Mouse (Mus musculus): Measurements from ENCODE around the gene Fam189a1.

Fam189a1 gene

DNA sequence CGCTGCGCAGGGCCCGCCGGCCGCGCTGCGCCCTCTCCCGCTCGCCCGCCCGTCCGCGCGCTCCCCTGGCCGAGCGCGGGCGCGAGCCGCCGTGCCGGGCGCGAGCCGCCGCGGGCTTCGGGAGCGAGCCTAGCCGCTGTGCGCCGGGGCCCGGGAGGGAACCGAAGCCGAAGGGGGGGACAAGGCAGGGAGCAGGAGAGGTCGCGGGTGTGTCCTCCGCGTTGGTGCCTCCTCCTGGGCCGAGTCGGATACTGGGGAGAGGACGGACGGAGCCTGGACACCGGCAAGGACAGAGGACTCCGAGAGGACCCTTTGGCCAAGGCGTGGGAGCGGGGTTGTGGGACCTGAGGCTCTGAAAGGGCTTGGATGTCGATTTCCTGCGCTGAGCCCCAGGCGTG, at the start of gene Fam189a1:
TSS of gene Fam189a1 (minus strand) at position 57 of the 398 bp plus-strand sequence.
- peak; percentile 7 for DNase-seq (ENCODE audit: low spot score)

DNA sequence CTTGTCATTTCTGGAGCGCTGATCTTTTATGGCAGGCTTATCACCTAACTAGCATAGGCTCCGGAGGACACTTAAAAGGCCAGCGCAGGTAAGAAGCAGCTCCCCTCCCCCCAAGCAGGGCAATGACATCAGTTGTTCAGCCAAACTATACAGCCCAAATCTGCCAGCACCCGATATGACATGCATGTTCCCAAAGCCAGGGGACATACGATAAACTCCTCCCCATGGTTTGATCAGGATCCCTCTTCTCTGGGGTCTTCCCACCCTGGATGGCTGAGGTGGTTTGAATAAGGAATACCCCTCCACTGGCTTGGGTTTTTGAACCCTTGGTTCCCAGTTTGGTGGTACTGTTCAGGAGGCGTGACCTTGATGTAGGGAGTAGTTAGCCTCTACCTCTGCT, 49.7 kb upstream of the Fam189a1 start:
- DNase-seq (ENCODE audit: low spot score): no peak

DNA sequence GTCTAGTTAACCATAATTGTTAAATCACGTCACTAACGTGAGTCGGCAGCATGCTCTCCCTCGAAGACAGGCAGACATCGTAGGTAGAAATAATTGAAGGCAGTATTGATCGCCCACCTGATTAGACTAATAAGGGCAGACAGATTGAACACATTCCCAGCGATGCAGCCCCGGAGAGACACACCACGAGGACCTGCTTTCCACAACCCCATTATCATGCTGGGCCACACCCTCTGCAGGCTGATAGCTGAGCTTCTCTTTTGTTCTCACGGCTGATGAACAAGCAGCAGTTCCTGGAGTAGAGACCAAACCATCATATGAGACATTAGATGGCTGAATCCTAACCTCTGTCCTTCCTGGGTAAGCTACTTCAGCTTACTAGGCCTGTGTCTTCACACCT, 46.3 kb upstream of the Fam189a1 start:
- no peak for DNase-seq (ENCODE audit: low spot score)

DNA sequence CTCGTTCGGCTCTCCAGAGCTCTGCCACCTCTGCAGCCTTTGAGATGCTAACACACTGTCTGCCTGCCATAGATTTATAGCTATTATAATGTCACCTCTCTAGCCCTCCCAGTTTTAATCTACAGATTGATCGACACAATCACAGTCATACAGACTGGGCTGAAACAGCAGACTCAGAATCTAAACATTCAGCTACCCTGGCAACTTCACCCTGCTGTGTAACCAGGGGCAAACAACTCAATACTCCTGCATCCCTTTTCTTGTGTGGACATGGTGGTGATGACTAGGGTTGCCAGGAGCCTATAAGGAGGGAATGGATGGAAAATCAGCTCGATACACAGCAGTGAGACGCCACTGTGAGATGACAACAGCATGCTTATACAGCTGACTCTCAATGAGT, 24.3 kb upstream of the Fam189a1 start:
- DNase-seq (ENCODE audit: low spot score): no peak

DNA sequence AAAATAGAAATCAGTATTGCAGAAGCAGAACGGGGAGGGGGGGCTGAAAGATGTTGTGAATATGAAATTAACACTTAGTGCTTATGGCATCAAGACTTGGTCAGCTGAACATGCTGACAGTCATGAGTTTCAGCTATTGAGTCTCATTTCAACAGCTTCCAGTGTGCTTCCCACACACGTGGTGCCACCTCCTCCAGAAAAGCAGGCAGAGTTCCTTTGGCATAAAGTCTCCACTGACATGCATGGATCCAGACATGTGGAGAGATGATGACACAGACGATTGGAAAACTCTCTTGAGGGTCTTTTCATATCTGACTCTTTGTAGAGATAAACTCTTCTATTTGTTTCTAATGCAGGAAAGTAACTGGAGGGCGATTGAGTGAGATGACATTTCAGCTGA, 14.4 kb upstream of the Fam189a1 start:
- DNase-seq (ENCODE audit: low spot score): no peak

DNA sequence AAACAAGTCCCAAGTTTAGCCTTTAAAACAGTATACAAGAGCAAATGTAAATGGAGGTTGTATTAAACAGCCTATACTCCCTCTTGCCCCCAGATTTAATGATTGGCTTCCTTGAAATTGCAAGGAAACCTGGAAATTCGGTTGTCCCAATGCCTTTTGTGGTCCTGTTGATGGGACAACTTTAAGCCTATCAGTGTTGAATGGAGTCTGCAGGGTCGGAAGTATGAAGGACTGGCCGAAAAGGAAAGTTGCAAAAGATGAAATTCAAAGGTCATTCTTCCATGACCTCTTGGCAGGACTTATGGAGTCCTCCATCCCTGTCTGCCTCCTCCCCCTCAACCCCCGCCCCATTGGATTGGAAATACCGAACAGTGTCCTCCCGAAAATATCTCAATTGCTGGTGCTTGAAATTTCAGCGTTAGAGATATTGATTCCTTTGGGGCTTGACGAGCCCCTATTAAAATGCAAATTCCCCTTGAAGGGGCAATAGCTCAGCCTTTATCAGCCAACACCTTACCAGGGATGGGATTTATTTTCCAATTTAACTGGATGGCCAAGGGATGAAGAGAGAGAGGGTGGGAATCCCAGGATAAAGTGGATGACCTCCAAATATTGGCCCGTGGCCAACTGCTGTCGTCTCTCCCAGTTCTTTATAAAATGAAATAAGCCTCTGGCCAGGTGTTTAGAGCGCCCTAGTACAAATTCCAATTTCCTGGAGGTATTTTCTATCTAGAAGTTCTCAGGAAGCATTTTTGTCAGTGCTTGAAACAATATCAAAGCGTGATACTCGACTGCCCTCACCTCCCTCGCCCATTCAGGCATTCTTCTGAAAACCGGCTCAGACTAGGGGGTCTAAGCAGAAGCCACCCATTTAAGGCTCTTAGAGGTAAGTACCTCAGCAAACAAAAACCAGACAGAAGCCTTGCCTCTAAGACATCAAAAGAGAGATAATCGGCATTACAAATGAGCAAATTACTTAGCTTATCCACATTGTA, 958 bp upstream of the Fam189a1 start:
- no peak for DNase-seq (ENCODE audit: low spot score)

DNA sequence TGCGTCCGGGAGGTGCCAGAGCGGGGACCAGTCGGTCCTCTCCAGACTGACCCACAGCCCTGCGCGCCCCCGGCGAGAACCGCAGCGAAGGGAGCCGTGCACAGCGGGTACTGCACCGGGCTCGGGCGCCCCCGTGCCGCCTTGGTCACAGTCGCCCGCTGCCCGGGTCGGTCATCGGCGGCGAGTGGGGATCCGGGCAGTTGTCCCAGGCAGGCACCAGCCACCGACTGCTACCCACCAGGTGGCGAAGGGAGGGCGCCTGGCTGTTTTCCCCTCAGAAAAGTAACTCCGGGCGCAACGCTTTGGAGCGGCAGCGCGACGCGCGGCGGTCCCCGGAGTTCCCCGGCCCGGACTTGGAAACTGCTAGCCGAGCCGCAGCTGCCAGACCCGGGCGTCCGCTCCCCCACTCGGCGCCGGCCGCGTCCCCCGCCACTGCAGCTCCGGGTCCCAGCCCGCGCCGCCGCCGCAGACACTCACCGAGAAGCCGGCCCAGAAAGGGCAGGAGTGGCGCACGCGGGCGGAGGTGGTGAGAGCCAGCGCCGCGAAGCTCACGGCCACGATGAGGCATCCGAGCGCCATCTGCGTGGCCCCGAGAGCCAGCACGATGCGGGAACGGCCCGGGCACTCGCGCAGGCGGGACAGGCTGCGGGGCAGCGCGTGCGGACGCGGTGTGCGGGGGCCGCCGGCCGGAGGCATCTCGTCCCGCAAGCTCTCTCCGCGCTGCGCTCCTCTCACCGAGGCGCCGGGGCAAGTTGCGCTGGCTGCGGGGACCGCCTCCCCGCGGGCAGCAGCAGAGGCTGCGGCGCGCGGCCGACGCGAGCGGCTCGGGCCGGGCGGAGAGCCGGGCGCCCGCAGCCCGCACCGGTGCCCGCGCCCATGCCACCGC, 499 bp downstream of the Fam189a1 start:
- peak; percentile 8 for DNase-seq (ENCODE audit: low spot score)

DNA sequence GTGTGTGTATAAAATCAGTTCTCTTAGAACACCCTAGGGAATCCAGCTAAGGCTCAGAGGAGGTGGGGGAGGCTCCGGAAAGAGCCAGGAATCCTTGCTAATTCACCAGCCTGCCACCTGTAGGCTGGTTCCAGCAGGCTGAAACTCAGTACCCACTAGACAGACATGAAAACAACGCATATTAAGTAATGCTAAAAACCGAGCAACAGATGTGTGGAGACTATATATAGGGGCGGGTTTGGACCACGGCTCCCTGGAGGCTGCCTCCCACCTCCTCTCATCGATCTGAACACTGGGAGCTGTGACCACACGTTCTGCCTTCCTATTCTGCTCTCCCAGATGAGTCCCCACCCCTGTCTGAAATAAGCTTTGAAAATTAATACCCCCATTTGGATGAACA, 1.8 kb downstream of the Fam189a1 start:
- no peak for DNase-seq (ENCODE audit: low spot score)

DNA sequence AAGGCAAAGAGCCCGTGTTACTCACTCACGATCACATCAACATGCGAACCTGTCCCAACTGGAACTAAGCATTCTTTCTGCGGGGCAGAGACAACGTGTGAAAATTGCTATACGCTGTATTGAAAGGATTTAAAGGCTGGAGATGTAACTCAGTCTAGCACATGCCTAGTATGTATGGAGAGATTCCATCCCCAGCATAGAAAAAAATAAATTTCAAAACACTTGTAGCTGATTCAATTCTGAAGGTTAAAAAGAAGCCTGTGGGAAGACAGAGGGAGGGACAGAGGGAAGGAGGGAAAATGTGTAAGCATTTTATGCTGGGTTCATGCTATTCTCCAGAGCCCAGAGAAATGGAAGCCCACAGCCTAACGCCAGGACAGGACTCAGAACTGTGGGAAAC, 2.5 kb downstream of the Fam189a1 start:
- no peak for DNase-seq (ENCODE audit: low spot score)

DNA sequence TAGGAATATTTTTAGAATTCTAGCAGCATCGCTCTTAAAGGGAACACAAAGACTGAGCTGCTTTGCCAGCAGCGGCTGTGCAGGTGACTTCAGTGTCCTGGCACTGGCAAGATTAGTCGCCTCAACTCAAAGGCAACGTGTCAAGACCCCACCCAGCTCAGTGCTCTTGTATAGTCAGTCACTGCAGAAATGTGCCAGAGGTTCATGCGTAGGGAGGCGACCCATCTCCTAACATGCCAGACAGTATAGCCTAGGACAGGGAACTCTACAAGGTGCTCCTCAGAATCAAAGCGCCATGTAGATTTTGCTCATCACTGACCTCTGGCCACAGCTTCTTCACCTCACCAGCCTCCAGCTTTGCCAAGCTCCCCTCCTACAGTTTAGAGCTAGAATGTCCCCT, 4.8 kb downstream of the Fam189a1 start:
- DNase-seq (ENCODE audit: low spot score): no peak

DNA sequence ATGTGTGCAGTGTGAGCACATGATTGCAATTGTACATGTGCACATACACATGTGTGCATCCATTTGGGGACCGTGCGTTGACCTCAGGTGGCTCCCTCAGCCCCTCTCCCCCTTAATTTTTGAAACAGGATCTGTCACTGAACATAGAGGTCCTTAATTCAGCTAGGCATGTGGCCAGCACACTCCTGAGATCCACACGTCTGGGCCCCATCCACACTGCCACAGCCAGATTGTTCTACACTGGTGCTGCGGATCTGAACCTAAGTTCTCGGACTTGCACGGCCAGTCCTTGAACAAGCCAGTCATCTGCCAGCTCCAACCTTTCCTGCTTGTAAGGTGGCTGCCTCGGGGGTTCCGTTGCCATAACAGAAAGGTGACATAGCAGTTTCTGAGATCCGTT, 7.3 kb downstream of the Fam189a1 start:
- DNase-seq (ENCODE audit: low spot score): no peak

DNA sequence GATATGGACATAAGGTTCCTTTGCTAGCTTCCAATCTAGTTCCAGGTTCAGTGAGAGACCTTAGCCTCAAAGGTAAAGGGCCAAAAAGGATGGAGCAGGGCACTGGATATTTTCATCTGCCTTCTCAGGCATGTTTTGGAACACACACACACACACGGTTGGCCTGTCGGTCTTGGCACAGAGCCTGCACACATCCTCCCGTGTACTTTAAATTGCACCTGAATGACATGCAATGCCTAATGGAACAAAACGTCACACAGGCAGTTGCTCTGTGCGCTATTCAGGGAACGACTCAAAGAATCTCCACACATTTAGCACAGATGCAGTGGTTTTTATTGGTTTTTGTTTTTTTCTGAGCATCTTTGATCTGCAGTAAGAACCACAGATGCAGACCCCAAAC, 11.5 kb downstream of the Fam189a1 start:
- DNase-seq (ENCODE audit: low spot score): no peak

DNA sequence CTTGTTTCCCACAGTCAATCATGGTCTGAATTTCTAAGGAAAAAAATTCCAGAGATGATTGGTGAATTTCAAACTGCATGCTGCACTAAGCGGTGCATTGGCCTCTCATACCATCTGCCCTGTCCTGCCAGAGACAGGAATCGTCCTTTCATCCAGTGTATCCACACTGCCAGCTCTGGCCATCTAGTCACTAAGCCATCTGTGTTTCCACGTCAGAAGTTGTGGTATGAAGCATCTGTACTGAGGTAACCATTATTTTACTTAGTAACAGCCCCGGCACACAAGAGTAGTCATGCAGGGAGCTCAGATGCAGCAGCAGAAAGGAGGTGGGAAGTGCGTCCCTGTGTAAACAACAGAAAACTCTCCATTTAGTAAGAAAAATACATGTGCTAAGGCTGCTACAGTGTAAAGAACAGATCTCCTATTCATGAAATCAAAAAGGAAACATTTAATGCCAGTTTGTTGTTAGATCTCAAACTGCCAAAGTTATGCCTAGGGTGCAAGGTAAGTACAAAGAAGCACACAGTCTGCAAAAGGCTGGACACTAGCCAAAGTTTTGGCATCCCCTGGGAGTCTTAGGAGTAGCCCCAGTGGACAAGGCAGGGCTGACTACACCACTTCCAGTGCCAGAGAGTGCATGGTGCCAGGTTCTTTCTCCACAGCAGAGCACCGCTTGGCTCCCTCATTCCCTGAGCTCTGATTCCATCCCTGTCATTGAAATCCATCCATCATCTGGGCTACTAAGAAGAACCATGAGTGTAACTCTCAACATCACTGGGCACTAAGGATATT, 14.3 kb downstream of the Fam189a1 start:
- no peak for DNase-seq (ENCODE audit: low spot score)

DNA sequence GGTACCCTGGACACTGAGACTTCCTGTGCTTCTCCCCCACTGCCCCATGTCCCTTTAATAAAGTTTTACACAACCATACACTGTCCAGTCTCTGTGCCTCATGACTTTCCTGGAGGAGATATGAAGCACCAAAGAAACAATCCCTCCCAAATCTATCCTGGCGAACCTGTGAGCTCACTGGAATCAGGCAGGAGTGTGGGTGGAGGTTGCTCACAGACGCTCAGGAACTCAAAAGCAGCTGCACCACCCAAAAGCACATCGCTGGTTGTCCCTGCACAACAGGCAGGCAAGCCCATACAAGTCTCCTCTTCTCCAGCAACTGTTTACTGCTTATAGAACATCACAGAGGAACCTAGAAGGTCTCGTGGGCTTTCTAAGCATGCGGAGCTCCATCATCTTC, 15.5 kb downstream of the Fam189a1 start:
- no peak for DNase-seq (ENCODE audit: low spot score)

DNA sequence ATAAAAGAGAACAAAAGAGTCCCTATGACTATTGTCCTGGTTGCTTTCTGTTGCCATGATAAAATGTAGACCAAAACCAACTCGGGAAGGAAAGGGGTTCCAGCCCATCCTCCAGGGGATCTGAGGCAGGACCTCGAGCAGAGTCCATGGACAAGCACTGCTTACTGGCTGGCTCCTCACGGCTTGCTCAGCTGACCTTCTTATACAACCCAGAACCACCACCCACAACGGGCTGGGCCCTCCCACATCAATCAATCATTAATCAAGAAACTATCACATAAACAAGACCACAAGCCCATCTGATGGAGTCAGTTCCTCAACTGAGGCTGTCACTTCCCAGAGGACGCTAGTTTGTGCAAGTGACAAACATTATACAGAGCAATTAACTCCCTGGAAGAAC, 16.3 kb downstream of the Fam189a1 start:
- DNase-seq (ENCODE audit: low spot score): no peak

DNA sequence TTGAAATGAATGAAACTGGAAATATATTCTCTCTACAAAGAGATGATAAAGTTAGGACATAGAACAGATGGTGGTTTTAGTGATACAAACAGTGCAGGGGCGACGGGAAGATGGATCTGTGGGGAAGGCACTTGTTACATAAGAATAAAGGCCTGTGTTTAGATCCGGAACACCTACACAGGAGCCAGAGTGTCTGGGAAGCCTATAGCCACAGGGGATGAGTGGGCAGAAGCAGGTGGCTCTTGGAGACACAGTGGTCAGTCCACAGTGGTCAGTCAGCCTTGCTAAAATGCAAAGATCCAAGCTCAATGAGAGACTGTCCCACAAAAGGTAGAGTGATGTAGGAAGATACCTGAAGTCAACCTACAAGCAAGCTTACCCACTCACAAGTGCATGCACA, 32.6 kb downstream of the Fam189a1 start:
- no peak for DNase-seq (ENCODE audit: low spot score)

DNA sequence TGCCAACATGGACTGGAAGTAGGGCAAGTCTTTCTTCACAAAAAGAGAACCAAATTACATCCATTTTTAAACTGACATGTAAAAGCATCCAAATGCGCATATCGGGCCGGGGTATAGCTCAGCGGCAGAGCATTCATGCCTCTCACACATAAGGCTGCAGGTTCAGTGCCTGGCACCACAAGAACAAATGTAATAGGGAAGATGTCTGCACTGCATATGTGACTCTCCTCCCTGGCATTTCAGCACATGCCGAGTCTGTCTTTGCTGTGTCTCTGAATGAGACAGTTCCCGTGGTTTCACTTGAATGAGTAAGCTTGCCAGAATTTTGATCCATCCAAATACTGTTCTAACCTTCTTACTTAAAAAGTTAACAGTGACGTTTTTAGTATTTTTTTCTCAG, 39.5 kb downstream of the Fam189a1 start:
- no peak for DNase-seq (ENCODE audit: low spot score)

DNA sequence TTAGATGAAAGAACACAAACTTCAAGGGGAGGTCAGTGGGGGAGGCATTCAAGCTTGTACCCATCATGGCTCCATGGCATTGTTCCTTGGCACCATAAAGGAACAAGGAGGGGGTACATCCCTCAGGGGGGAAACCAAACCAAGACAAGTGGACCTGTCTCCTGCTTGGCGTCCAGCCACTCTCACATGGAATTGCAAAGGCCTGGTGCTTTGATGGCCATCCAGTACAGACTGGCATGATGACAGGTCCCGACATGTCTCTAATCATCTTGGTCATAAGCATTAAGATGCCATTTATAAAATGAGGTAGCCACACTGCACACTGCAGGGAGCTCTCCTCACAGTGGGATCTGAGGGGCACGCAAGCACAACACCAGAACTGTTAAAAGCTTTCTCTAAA, 41.0 kb downstream of the Fam189a1 start:
- DNase-seq (ENCODE audit: low spot score): no peak

DNA sequence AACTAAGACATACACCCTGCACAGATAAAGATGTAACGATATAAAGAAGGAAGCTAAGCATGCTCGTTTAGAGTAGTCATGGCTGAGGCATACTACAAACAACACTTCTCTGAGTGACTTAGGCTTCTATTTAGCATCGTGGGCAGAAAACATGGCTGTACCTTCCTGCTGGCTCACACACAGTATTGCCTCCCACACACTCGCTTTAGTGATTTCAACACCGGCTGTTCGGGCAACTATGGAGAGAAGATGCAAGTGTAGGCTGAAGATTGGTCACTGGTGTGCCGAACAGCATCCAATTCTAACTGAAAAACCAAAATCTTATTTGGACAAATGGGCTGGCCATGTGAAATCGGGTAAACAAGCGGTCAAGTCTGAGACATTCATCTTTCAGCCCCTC, 44.7 kb downstream of the Fam189a1 start:
- no peak for DNase-seq (ENCODE audit: low spot score)

DNA sequence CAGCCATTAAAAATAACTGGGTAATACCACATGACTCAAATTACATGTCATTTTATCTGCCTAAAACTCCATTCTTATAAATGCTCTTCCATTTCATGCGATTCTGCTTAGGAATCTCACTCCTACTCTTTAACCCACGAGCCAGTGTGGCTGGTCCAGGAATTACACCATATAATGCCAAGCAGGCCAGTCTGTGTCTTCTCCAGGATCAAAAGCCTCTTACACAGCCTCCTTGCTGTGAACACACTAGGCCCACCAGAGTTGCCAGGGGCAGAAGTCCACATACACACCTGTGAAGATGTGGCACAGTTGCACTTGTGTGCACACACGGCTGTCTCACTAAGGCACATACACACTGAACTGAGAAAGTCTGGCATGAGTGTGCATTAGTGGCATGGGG, 50.8 kb downstream of the Fam189a1 start:
- DNase-seq (ENCODE audit: low spot score): no peak

DNA sequence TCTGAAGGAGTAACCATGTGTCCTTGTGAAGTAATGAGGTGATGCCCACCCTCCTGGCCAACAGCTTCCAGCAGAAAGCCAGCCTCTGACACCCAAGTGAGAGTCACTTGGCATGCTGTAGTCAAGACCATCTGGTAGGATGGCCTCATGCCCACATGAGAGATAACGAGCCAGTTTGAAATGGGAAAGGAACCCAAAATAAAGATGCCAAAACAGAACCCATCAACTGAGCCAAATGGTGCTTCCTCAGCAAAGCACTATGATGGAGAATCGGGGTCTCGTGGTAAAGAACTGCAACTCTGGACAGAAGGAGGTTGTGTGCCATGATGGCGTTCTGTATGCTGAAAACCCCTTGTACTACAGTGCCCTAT, 51.3 kb downstream of the Fam189a1 start:
- no peak for DNase-seq (ENCODE audit: low spot score)
